Mouse (Mus musculus) liver, postnatal 0 days (tissue): ENCODE data around the gene Abat.

Experiments
- CTCF ChIP-seq: sonication (generic); IDR thresholded peaks from 2 replicates; pipeline ENCODE4 v1.5.1; 2016; ENCODE audit warnings: antibody characterized with exemption, low read depth
- EP300 ChIP-seq: IDR thresholded peaks from 2 replicates; pipeline ENCODE4 v1.6.1; 2016; ENCODE audit warnings: antibody characterized with exemption, low read depth, mild to moderate bottlenecking

GRCm38 (mm10) chr16:8639466-8640191 is 126.4 kb downstream of the Abat start:
- TF ChIP-seq CTCF, result no peak
- TF ChIP-seq EP300, result no peak
